14 mouse cellular contexts compared by ENCODE assay signal in the genomic region with DNA sequence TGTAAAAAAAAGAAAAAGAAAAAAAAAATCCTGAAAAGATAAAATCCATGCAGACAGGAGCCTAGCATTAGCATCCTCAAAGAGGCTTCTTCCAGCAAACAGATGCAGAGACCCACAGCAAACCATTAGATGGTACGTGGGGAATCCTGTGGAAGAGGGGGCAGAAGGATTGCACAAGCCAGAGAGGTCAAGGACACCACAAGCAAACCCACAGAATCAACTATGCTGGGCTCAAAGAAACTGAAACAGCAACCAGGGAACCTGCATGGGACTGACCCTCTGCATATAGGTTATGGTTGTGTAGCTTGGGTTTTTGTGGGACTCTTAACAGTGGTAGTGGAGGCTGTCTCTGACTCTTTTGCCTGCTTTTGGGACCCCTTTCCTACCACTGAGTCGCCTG.
"Had no signal": no experiment of that assay in that cellular context is flagged by ENCODE, and none has a peak within 500 bp of the region (broad histone marks: within the 10 kb centered on the region; RNA-seq: fewer than 3 reads in every experiment).

No protein-coding gene starts in this region.

- H3K9me3 ChIP-seq: limb, embryonic 10.5 days; liver, embryonic 13.5 days; megakaryocyte, embryonic 14.5 days; midbrain, embryonic 12.5 days; stomach, embryonic 15.5 days had no signal

- H3K4me3 ChIP-seq: left cerebral cortex, adult 2 months; limb, embryonic 10.5 days; liver, embryonic 13.5 days; megakaryocyte, embryonic 14.5 days; midbrain, embryonic 12.5 days; stomach, embryonic 15.5 days had no signal

- H3K4me2 ChIP-seq: liver, embryonic 13.5 days; midbrain, embryonic 12.5 days; stomach, embryonic 15.5 days had no signal

- DNase-seq: kidney, adult 18-20 months; kidney, postnatal 14 days; liver, embryonic 13.5 days; lung, adult 2 months; lung, postnatal 10 days; lung, postnatal 4 days; right cerebral cortex, postnatal 14 days; thymus, adult 2 months had no signal

- H3K27me3 ChIP-seq: liver, embryonic 13.5 days; megakaryocyte, embryonic 14.5 days; midbrain, embryonic 12.5 days; stomach, embryonic 15.5 days had no signal

- H3K36me3 ChIP-seq: limb, embryonic 10.5 days; liver, embryonic 13.5 days; midbrain, embryonic 12.5 days; stomach, embryonic 15.5 days had no signal

- H3K27ac ChIP-seq: left cerebral cortex, adult 2 months; limb, embryonic 10.5 days; liver, embryonic 13.5 days; midbrain, embryonic 12.5 days; stomach, embryonic 15.5 days had no signal

- H3K9ac ChIP-seq: liver, embryonic 13.5 days; midbrain, embryonic 12.5 days; stomach, embryonic 15.5 days had no signal

- H3K4me1 ChIP-seq: limb, embryonic 10.5 days; midbrain, embryonic 12.5 days; stomach, embryonic 15.5 days had no signal

- ATAC-seq: midbrain, embryonic 16.5 days had no signal
